Mouse (Mus musculus) bone marrow macrophage, adult 2 months (primary cell): Measurements from ENCODE around the gene Cryzl2.

Source experiments
- CTCF ChIP-seq: IDR thresholded peaks from 2 replicates; pipeline ENCODE4 v1.5.1; 2012; ENCODE audit warnings: low read depth, mild to moderate bottlenecking, low read length, moderate library complexity
- POLR2A ChIP-seq: IDR thresholded peaks from 2 replicates; pipeline ENCODE4 v1.6.1; 2012; ENCODE audit warnings: mild to moderate bottlenecking, low read depth, low read length, borderline replicate concordance

GRCm38 (mm10) chr1:157474865-157475264 lies 16.5 kb downstream of the Cryzl2 start:
- no peak for TF ChIP-seq CTCF
- TF ChIP-seq POLR2A = no peak
